Mouse (Mus musculus) left cerebral cortex, adult 18-20 months (tissue): ENCODE data around the gene Zmiz2. TPM values are rescaled to one million over a fixed set of nuclear protein-coding genes. Genes with fewer than 3 reads are reported as not detected.
"Not testable (repeated sequence)": the region's sequence is repeated elsewhere in the genome, so short reads cannot be mapped to it uniquely, and the experiment has no call there.

ENCODE experiments used
- DNase-seq, 2 experiments: peaks; one replicate each; pipeline ENCODE4 v3.0.0; 2021 to 2022; ENCODE audit warnings: low spot score in 2 of 2, mixed read lengths in 1 of 2
- microRNA-seq, 2 experiments: library from miRNA; unstranded; fragments of <30 nt; microRNA quantifications; one replicate each; pipeline ENCODE4 v1.2.0; 2021
- total RNA-seq, 2 experiments: library from RNA; stranded (reverse); gene quantifications; 2 replicates each; pipeline ENCODE4 v1.2.3; 2021

Zmiz2 gene
- total RNA-seq, 2 experiments from 2014 or later = 217 to 224 TPM

DNA sequence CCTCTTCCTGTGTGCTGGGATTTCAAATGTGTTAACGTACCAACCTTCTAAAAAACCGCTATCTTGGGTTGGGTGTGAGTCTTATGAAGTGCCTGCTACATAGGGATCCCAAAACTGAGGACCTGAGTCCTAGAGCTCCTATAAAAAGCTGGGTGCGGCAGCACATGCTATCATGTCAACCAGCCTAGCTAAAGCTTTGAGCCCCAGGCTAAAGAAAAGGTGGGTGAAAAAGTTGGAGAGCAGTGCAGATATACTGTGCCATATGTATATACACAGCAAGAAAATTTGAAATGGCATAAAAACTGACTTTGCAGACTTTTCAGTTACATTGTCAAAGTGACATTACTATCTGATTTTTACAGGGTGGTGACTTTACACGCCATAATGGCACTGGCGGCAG, 29.9 kb downstream of the Zmiz2 start:
- no peak for DNase-seq

DNA sequence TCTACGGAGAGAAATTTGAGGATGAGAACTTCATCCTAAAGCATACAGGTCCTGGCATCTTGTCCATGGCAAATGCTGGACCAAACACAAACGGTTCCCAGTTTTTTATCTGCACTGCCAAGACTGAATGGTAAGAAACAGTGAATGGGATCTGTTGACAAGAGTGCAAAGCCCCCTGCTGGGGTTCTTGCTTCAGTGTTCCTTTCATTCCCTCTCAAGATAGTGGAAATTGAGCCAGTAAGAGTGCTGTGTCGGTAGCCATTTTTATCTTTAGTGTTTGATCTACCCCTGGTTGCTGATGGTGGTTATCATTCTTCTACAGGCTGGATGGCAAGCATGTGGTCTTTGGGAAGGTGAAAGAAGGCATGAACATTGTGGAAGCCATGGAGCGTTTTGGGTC, 30.3 kb downstream of the Zmiz2 start:
- DNase-seq = not testable (repeated sequence)

DNA sequence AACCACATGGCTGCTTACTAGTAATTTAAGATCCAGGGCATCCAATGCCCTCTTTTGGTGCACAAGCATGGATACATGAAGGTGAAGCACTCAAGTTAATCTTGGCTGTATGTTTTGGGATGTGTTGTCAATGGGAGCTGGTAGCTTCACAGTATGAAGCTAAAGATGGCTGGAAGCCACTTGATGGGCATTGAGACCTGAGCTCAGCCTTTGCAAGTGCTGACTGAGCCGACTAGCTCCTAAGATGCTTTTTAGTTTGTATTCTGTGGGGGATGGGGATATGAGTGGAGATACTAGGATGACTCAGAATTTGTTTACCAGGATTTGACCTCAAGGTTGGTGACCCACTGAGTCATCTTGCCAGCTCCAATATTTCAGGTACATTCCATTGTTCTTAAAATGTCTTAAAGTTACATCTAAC, 31.4 kb downstream of the Zmiz2 start:
- no peak for DNase-seq

- no peak for DNase-seq
Observed at GRCm38 (mm10) chr11:6420722-6421350, 32.0 kb downstream of the Zmiz2 start.

- no peak for DNase-seq
Observed at GRCm38 (mm10) chr11:6430186-6430585, 41.3 kb downstream of the Zmiz2 start.

DNA sequence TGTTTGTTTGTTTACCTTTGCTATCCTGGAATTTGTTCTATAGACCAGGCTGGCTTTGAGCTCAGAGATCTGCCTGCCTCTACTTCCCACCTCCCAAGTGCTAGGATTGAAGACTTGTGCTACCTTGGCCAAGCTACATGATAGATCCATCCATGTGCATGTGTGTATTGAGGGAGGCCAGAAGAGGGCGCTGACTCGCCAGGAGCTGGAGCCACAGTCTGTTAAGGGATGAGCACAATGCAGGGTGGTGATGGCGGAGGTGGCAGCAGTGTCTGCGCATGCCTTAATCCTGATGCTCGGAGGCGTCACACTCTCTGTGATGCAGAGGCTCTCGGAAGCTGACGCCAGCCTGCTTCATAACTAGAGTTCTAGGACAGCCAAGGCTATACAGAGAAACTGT, 47.6 kb downstream of the Zmiz2 start:
- peak; percentile 31 to 41 for DNase-seq

DNA sequence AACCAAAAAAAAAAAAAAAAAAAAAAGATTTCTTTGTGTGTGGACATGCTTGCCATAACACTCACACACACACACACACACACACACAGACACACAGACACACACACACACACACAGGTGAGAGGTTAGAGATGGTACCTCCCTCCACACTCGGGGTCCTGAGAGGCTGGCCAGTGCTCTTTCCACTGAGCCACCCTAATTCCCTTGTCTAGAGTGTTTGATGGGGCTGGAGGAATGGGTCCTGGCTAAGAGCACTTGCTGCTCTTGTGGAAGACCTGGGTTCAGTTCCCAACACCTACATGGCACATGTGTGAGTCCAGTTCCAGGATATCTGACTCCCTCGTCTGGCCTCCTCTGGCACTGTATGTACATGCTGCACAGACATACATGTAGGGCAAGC, 48.8 kb downstream of the Zmiz2 start:
- DNase-seq = no peak

DNA sequence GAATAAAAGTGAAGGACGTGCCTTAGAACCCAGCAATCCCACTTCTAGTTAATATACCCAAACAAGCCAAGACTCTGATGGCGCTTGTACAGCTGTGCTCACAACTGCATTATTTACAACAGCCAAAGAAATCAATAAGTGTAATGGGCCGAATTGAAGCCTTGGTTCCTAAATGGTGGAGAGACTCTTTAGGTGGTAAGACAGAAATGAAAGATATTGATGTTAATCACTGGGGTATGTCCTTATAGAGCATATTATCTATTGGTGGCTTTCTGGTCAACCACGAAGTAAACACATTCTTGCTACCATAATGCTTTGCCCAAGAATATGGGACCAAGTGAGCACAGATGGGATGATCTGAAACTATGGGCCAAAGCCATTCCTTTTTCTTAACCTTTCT, 51.3 kb downstream of the Zmiz2 start:
- DNase-seq = no peak

- no peak for DNase-seq
Observed at GRCm38 (mm10) chr11:6442566-6442965, 53.7 kb downstream of the Zmiz2 start.

GRCm38 (mm10) chr11:6443102-6443501, 54.2 kb downstream of the Zmiz2 start:
- DNase-seq = no peak

DNA sequence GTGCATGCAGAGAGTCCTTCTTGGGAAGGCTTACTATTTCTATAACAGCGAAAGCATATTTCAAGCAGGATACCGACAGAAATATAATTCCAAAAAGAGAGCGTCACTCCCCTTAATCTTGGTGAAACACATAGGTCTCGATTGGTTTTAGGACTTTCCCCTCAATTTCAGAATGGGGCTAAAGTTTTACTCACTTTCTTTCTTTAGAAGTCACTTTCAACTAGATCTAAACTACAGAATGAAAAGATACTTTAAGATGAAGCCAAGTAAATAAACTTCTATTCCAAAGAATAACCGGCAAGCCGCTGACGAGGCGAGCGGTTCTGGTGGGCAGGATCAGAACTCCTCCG, 54.8 kb downstream of the Zmiz2 start:
- no peak for DNase-seq

DNA sequence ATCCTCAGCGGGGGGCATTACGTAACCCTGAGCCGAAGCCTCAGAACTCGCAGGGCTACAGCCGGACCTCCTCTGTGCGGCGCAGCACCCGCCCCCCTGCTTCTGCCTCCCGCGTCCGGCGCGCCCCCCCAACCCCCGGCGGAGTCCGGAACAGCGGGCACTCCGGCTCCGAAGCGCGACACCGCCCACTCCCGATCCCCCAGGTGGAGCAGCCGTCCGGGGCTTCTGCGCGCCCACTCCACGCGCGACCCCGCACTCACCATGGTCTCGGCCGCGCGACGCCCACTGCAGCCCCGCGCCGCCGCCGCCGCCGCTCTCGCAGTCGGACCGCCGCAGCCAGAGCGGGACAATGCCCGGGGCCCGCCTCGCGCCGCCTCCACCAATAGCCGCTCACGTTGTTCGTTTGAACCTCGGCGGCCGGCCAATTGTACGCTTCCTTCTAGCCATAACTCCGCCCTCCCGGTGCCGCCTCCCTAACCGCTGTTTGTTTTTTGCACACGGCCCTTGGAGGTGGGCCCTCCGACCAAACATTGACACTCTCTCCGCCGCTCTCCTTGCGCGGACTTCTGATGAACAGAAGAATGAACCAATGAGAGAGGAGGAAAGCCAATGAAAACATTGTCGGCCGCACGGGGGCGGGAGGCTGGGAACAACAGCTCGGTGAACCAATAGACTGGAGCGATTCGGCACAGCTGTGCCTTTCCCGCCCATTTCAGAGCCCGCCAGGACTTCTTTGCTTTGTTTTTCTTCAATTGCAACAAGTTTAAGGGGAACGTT, 55.4 kb downstream of the Zmiz2 start, which contains the start of gene H2afv:
Gene H2afv (minus strand): TSS at position 367 of the 777 bp plus-strand sequence.
- DNase-seq = peak; percentile 99 to 100

GRCm38 (mm10) chr11:6445441-6445840, 56.6 kb downstream of the Zmiz2 start:
- DNase-seq = no peak

DNA sequence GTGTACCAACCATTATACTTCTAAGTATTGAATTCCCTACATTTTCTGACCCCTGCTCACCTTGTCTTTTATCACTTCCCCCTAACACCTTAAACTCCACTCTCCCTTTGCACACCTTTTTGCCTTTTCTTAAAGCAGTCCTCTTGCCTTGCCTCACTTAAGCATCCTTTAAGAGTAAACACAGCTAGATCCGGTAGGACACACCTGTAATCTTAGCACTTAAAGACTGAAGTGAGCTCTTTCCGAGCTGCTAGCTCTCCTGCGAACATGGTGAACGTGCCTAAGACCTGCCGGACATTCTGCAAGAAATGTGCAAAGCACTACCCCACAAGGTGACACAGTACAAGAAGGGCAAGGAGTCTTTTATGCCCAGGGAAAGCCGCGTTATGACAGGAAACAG, 57.1 kb downstream of the Zmiz2 start:
- no peak for DNase-seq

DNA sequence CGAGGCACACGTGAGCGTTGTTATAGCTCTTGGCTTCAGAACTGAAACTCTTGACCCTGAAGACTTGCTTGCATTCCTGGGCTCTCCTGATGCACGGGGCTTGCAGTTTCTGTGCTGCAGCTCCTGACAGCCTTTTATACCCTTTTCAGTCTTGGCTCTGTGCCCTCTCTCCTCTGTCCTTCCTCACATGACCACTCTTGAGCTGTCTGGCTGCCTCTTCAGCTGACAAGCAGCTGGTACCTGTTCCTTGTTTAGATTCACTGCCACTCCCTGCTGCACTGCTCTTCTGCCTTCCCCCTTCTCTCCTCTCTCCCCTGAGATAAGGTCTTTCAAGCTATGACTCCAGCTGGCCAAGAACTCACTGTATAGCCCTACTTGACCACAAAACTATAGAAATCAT, 58.6 kb downstream of the Zmiz2 start:
- DNase-seq = no peak

- DNase-seq = not testable (repeated sequence)
Observed at GRCm38 (mm10) chr11:6448155-6448554, 59.3 kb downstream of the Zmiz2 start.

Small RNA genes lying within 50 kb of the gene (microRNA-seq; reads per million reads assigned to microRNA genes)
- 0 to 0.63 reads per million in 2 experiments for gene Mir7651

Other genes with a start within 250 kb of the Zmiz2 start
- under 1 TPM; 0.28 to 0.30 TPM for gene A730071L15Rik, start 189.0 kb upstream of the Zmiz2 start, total RNA-seq
- gene Nudcd3, start 188.7 kb upstream of the Zmiz2 start, total RNA-seq = 100 to 1,000 TPM; 119 to 128 TPM
- under 1 TPM; 0.63 to 0.68 TPM for gene Npc1l1, start 158.9 kb upstream of the Zmiz2 start, total RNA-seq
- 10 to 100 TPM; 45.6 to 48.6 TPM for gene Ddx56, start 121.3 kb upstream of the Zmiz2 start, total RNA-seq
- 10 to 100 TPM; 94.1 to 99.1 TPM for gene Tmed4, start 114.2 kb upstream of the Zmiz2 start, total RNA-seq
- gene Ogdh, start 97.4 kb upstream of the Zmiz2 start, total RNA-seq = 100 to 1,000 TPM; 228 to 260 TPM
- 1,000 to 10,000 TPM; 1,850 TPM for gene Ppia, start 26.4 kb downstream of the Zmiz2 start, total RNA-seq
- gene H2afv, start 55.4 kb downstream of the Zmiz2 start, total RNA-seq = 10 to 100 TPM; 41.4 to 42.5 TPM
- 100 to 1,000 TPM; 248 to 265 TPM for gene Purb, start 86.8 kb downstream of the Zmiz2 start, total RNA-seq
- under 1 TPM; 0.23 to 0.49 TPM for gene Myo1g, start 131.9 kb downstream of the Zmiz2 start, total RNA-seq
- 10 to 100 TPM; 63.5 to 67.0 TPM for gene Ccm2, start 157.8 kb downstream of the Zmiz2 start, total RNA-seq
- 10 to 100 TPM; 42.6 to 55.9 TPM for gene Nacad, start 217.0 kb downstream of the Zmiz2 start, total RNA-seq
- gene Tbrg4, start 237.0 kb downstream of the Zmiz2 start, total RNA-seq = 10 to 100 TPM; 49.3 to 50.4 TPM
- gene Wap, start 249.6 kb downstream of the Zmiz2 start, total RNA-seq = not detected